Mouse (Mus musculus): Measurements from ENCODE around the gene Hmox2. TPM values are rescaled to one million over a fixed set of nuclear protein-coding genes. Genes with fewer than 3 reads are reported as not detected.

Hmox2 gene
- polyA plus RNA-seq, 1 experiment from 2014 or later: 83.1 TPM

DNA sequence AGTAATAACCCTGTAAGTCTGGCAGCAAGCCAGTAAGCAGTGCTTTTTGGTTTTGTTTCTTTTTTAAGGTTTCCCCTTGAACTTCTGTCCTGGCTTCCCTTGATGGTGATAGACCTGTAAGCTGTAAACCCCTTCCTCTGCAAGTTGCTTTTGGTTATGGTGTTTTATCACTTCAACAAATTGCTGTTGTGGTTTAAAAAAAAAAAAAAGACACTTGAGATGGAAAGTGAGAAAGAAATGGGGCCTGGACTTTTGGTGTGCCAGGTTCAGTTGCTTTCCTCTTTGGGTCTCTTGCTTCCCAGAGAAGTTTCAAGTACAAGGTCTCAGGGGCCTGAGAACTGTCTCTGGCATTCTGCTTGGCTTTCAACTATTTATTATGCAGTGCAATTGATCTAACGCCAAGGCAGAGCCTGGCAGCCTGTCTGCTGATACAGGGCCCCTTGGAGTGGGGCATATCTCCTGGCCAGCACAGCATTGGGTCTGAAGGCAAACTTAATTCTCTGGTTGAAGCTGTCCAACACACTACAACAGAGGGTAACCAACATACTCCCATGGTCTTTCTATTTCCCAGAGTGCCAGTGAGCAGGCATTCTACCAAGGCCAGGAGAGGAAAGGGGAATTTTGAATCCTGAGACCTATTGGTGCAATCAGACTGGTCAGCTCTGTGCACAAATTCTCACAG lies 47.3 kb downstream of the Hmox2 start:
- Histone ChIP-seq H3K36me3 (ENCODE audit: control insufficient read depth, insufficient read depth) (peaks cover 19% of the 10 kb centered on the region), H3K4me1 (replicated peaks; ENCODE audit: control insufficient read depth, insufficient read depth, low read length) (peaks cover 9% of the 10 kb centered on the region), H3K27me3 (replicated peaks; ENCODE audit: control insufficient read depth, insufficient read depth, low read length) (no peaks in the 10 kb centered on the region), H3K4me2 (ENCODE audit: low read length) (no peak overlapping the region), H3K27ac (ENCODE audit: low read length) (no peak overlapping the region), H3K9me3 (ENCODE audit: control insufficient read depth, low read length) (no peaks in the 10 kb centered on the region), H3K9ac (replicated peaks; ENCODE audit: low read depth, low read length) (no peak overlapping the region), H3K4me3 (replicated peaks; ENCODE audit: low read length) (no peak overlapping the region)
- 26% methylated on average over 1 of the region's 1 CpGs for WGBS
- ATAC-seq: peak; percentile 40; the same call in 1 of the 2 replicates

GRCm38 (mm10) chr16:4777171-4777904 lies 51.2 kb downstream of the Hmox2 start:
- Histone ChIP-seq H3K9ac (replicated peaks; ENCODE audit: low read depth, low read length) (no peak overlapping the region), H3K9me3 (ENCODE audit: control insufficient read depth, low read length) (no peaks in the 10 kb centered on the region), H3K4me1 (replicated peaks; ENCODE audit: control insufficient read depth, insufficient read depth, low read length) (peaks cover 18% of the 10 kb centered on the region), H3K36me3 (ENCODE audit: control insufficient read depth, insufficient read depth) (no peaks in the 10 kb centered on the region), H3K4me3 (replicated peaks; ENCODE audit: low read length) (no peak overlapping the region), H3K27ac (ENCODE audit: low read length) (no peak overlapping the region), H3K27me3 (replicated peaks; ENCODE audit: control insufficient read depth, insufficient read depth, low read length) (no peaks in the 10 kb centered on the region), H3K4me2 (ENCODE audit: low read length) (no peak overlapping the region)
- 93% methylated on average over 3 of the region's 3 CpGs for WGBS
- ATAC-seq: no peak

DNA sequence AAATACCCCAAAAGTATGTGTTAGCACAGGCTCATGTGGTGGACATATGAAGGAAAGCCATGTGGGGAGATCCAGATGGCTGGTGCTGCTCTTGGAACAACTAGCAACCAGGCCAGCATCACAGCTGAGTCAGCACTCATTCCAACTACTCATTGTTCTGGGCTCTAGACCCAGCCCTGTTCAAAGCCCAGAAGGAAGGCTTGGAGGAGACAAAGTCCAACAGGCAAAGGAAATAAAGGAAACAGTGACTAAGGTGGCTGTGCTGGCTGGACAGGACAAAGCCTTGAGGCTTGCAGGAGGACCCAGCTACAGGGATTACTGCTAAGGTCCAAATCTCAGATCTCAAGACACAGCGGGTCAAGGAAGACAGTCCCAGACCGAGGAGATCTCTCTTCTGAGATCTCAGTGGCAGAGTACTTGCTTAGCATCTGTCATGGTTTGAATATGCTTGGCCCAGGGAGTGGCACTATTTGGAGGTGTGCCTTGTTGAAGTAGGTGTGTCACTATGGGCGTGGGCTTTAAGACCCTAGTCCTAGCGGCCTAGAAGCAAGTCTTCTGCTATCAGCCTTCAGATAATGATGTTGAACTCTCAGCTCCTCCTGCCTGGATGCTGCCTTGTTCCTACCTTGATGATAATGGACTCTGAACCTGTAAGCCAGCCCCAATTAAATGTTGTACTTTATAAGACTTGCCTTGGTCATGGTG lies 51.9 kb downstream of the Hmox2 start:
- no peak overlapping the region for H3K27ac ChIP-seq (ENCODE audit: low read length)
- no peak overlapping the region for H3K4me3 ChIP-seq (replicated peaks; ENCODE audit: low read length)
- H3K36me3 ChIP-seq (ENCODE audit: control insufficient read depth, insufficient read depth): no peaks in the 10 kb centered on the region
- 98% methylated on average over 4 of the region's 4 CpGs for WGBS
- H3K4me2 ChIP-seq (ENCODE audit: low read length): no peak overlapping the region
- peaks cover 17% of the 10 kb centered on the region for H3K4me1 ChIP-seq (replicated peaks; ENCODE audit: control insufficient read depth, insufficient read depth, low read length)
- H3K9ac ChIP-seq (replicated peaks; ENCODE audit: low read depth, low read length): no peak overlapping the region
- no peaks in the 10 kb centered on the region for H3K27me3 ChIP-seq (replicated peaks; ENCODE audit: control insufficient read depth, insufficient read depth, low read length)
- no peaks in the 10 kb centered on the region for H3K9me3 ChIP-seq (ENCODE audit: control insufficient read depth, low read length)
- no peak for ATAC-seq

DNA sequence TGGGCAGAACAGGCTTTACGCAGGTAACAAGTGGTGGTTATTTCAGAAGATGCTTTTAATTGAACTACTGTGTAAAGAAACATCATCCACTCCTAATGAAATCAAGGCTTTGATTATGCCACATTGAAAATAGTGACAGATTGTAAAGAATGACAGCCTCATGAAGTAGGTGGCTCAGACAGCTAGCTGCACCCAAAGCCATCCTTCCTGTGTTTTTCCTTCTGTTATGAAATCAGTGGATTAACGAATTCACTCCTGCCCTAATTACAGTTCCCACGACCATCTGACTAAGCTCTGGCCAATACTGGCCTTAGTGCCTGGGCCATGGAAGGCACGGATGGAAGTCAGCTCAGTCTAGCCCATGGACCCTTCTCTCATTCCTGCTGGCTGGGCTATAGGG lies 52.8 kb downstream of the Hmox2 start:
- H3K27ac ChIP-seq (ENCODE audit: low read length): no peak overlapping the region
- H3K36me3 ChIP-seq (ENCODE audit: control insufficient read depth, insufficient read depth): no peaks in the 10 kb centered on the region
- WGBS: 89% methylated on average over 4 of the region's 4 CpGs

DNA sequence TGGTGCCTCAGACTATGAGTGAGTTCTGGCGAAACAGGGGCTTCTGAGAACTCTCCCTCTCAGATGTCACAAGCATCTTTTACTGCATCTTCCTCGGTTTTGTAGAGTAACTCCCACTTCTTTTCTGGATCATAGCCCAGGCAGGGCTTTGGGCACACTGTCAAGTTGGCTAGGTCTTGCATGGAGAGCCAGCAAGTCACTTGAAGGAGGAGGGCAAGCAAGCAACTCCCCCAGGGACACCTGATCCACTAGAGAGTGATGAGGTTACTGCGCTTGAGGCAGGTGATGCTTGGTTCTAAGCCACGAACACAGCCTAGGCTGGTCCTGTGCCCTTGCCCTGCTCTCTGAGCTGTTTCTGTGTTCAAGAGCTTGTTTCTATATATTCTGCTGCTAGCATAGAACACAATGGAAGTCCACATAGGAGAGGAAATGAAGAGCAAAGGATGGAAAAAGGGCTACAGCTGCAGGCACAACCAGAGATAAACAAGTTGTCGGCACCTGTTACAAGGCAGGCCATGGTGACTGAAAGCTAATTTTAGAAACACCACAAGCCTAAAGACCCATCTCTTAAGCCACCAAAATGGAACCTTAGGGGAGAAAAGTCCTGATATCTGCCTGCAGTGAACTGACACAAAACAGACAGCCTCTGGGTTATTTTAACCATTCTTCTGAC lies 55.5 kb downstream of the Hmox2 start:
- no peak overlapping the region for H3K4me2 ChIP-seq (ENCODE audit: low read length)
- H3K27ac ChIP-seq (ENCODE audit: low read length): no peak overlapping the region
- H3K27me3 ChIP-seq (replicated peaks; ENCODE audit: control insufficient read depth, insufficient read depth, low read length): no peaks in the 10 kb centered on the region
- no peak for ATAC-seq
- WGBS: 75% methylated on average over 5 of the region's 5 CpGs
- H3K4me1 ChIP-seq (replicated peaks; ENCODE audit: control insufficient read depth, insufficient read depth, low read length): peaks cover 12% of the 10 kb centered on the region
- no peaks in the 10 kb centered on the region for H3K36me3 ChIP-seq (ENCODE audit: control insufficient read depth, insufficient read depth)
- no peaks in the 10 kb centered on the region for H3K9me3 ChIP-seq (ENCODE audit: control insufficient read depth, low read length)
- no peak overlapping the region for H3K4me3 ChIP-seq (replicated peaks; ENCODE audit: low read length)
- H3K9ac ChIP-seq (replicated peaks; ENCODE audit: low read depth, low read length): no peak overlapping the region

More for the DNA sequence above, 52.8 kb downstream of the Hmox2 start:
- no peak overlapping the region for H3K4me2 ChIP-seq (ENCODE audit: low read length)
- peaks cover 9% of the 10 kb centered on the region for H3K4me1 ChIP-seq (replicated peaks; ENCODE audit: control insufficient read depth, insufficient read depth, low read length)
- no peak overlapping the region for H3K9ac ChIP-seq (replicated peaks; ENCODE audit: low read depth, low read length)
- ATAC-seq: no peak
- no peaks in the 10 kb centered on the region for H3K27me3 ChIP-seq (replicated peaks; ENCODE audit: control insufficient read depth, insufficient read depth, low read length)
- H3K4me3 ChIP-seq (replicated peaks; ENCODE audit: low read length): no peak overlapping the region
- no peaks in the 10 kb centered on the region for H3K9me3 ChIP-seq (ENCODE audit: control insufficient read depth, low read length)

- Histone ChIP-seq H3K27me3 (replicated peaks; ENCODE audit: control insufficient read depth, insufficient read depth, low read length) (no peaks in the 10 kb centered on the region), H3K4me1 (replicated peaks; ENCODE audit: control insufficient read depth, insufficient read depth, low read length) (peaks cover 12% of the 10 kb centered on the region), H3K9me3 (ENCODE audit: control insufficient read depth, low read length) (no peaks in the 10 kb centered on the region), H3K9ac (replicated peaks; ENCODE audit: low read depth, low read length) (no peak overlapping the region), H3K27ac (ENCODE audit: low read length) (no peak overlapping the region), H3K4me3 (replicated peaks; ENCODE audit: low read length) (no peak overlapping the region), H3K36me3 (ENCODE audit: control insufficient read depth, insufficient read depth) (no peaks in the 10 kb centered on the region), H3K4me2 (ENCODE audit: low read length) (no peak overlapping the region)
- ATAC-seq: no peak
These were observed 56.4 kb downstream of the Hmox2 start for GRCm38 (mm10) chr16:4782515-4782914.

DNA sequence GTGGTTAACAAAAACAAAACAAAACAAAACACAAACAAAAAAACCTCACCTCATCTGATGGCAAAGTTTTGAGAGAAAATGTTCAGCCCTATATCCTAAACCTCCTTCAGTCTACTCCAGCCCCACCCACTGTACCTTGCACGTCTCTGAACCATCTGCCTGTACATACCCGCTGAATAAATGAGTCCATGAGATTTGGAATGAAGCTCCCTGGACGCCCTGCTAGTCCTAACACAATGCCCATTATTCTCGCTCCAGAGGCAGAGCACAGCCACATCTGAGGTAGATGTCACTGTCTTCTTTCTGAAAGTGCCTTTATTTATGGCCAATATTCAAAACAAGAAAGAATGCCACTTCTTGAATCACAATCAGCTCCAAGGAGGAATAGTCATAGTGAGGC lies 59.5 kb downstream of the Hmox2 start:
- Histone ChIP-seq H3K36me3 (ENCODE audit: control insufficient read depth, insufficient read depth) (no peaks in the 10 kb centered on the region), H3K4me2 (ENCODE audit: low read length) (no peak overlapping the region), H3K4me1 (replicated peaks; ENCODE audit: control insufficient read depth, insufficient read depth, low read length) (peaks cover 28% of the 10 kb centered on the region), H3K9me3 (ENCODE audit: control insufficient read depth, low read length) (no peaks in the 10 kb centered on the region), H3K9ac (replicated peaks; ENCODE audit: low read depth, low read length) (no peak overlapping the region), H3K27ac (ENCODE audit: low read length) (no peak overlapping the region), H3K27me3 (replicated peaks; ENCODE audit: control insufficient read depth, insufficient read depth, low read length) (no peaks in the 10 kb centered on the region), H3K4me3 (replicated peaks; ENCODE audit: low read length) (no peak overlapping the region)
- ATAC-seq: no peak
- WGBS: 40% methylated on average over 4 of the region's 4 CpGs

DNA sequence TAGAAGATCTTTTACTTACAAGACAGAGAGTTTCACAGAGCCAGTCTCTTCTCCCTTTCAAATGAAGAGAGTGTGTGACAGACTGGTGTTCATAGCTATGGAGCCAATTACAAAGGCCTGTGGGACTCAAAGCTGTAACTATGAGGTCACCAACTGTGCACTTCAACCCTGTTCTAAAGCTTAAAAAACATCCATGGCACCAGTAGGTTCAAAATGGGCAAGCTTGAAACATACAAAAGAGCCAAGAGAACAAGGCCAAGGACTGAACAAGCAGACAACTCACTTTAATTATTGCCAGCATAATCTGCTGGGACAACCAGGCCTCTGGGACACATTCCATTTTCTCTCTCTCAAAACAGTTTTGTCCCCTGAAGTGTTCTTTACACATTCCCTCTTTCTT lies 62.0 kb downstream of the Hmox2 start:
- Histone ChIP-seq H3K9ac (replicated peaks; ENCODE audit: low read depth, low read length) (no peak overlapping the region), H3K36me3 (ENCODE audit: control insufficient read depth, insufficient read depth) (no peaks in the 10 kb centered on the region), H3K4me1 (replicated peaks; ENCODE audit: control insufficient read depth, insufficient read depth, low read length) (peaks cover 21% of the 10 kb centered on the region), H3K27ac (ENCODE audit: low read length) (no peak overlapping the region), H3K27me3 (replicated peaks; ENCODE audit: control insufficient read depth, insufficient read depth, low read length) (no peaks in the 10 kb centered on the region), H3K4me3 (replicated peaks; ENCODE audit: low read length) (0 out of 2 replicates have a peak overlapping the region, but pooled peaks have one; percentile 5), H3K4me2 (ENCODE audit: low read length) (peak overlapping the region; percentile 34), H3K9me3 (ENCODE audit: control insufficient read depth, low read length) (no peaks in the 10 kb centered on the region)
- ATAC-seq: no peak

DNA sequence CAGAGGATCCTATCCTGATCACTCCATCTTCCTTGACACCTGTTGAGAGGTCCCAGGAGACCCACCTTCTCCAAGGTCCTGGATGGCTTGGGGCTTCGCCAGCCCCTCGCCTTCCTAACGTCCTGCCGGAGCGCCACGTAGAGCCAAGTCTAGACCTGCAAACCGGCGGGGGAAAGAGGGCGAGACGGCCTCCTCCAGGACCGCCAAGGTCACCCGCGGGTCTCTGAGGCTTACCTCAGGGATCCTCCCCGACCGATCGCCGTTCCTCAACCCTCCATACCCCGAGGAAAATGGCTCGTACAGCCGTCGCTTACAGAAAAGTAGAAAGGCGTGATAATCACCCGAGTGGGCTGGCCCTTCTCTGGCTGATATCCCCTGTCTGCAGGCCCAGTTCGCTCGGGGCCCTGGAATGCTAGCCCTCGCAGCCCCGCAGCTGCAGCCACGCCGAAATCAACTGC lies 63.2 kb downstream of the Hmox2 start:
- no peaks in the 10 kb centered on the region for H3K27me3 ChIP-seq (replicated peaks; ENCODE audit: control insufficient read depth, insufficient read depth, low read length)
- H3K9me3 ChIP-seq (ENCODE audit: control insufficient read depth, low read length): no peaks in the 10 kb centered on the region
- H3K4me2 ChIP-seq (ENCODE audit: low read length): peak overlapping the region; percentile 82
- ATAC-seq: peak; percentile 44
- 0% methylated on average over 29 of the region's 29 CpGs for WGBS
- peak overlapping the region; percentile 92 for H3K9ac ChIP-seq (replicated peaks; ENCODE audit: low read depth, low read length)
- no peaks in the 10 kb centered on the region for H3K36me3 ChIP-seq (ENCODE audit: control insufficient read depth, insufficient read depth)
- peak overlapping the region; percentile 61 for H3K4me3 ChIP-seq (replicated peaks; ENCODE audit: low read length)
- peak overlapping the region; percentile 41 for H3K27ac ChIP-seq (ENCODE audit: low read length)
- peaks cover 21% of the 10 kb centered on the region for H3K4me1 ChIP-seq (replicated peaks; ENCODE audit: control insufficient read depth, insufficient read depth, low read length)
